Mouse (Mus musculus): ENCODE measurements around the gene Bsg. TPM values are rescaled to one million over a fixed set of nuclear protein-coding genes. Genes with fewer than 3 reads are reported as not detected.
"Not testable (repeated sequence)": the region's sequence is repeated elsewhere in the genome, so short reads cannot be mapped to it uniquely, and the experiment has no call there.

Bsg gene
- polyA plus RNA-seq, 1 experiment from 2014 or later = 1,048 TPM

- ATAC-seq (ENCODE audit: low FRiP score, low TSS enrichment) = no peak
- Histone ChIP-seq H3K4me1 (ENCODE audit: insufficient read depth, low read length) (peaks cover 5% of the 10 kb centered on the region), H3K9me3 (ENCODE audit: low read length) (no peaks in the 10 kb centered on the region), H3K36me3 (ENCODE audit: insufficient read depth, low read length) (peaks cover 37% of the 10 kb centered on the region), H3K4me2 (replicated peaks; ENCODE audit: low read depth, low read length) (no peak overlapping the region), H3K27me3 (ENCODE audit: insufficient read depth, low read length) (no peaks in the 10 kb centered on the region), H3K27ac (ENCODE audit: low read length) (no peak overlapping the region), H3K4me3 (ENCODE audit: low read length) (no peak overlapping the region), H3K9ac (replicated peaks; ENCODE audit: low read length) (no peak overlapping the region)
- WGBS = 81% methylated on average over 3 of the region's 3 CpGs
These were observed 51.6 kb downstream of the Bsg start for GRCm38 (mm10) chr10:79755854-79756253.

GRCm38 (mm10) chr10:79756660-79757059 lies 52.4 kb downstream of the Bsg start:
- H3K4me2 ChIP-seq (replicated peaks; ENCODE audit: low read depth, low read length) = no peak overlapping the region
- WGBS = 89% methylated on average over 24 of the region's 24 CpGs
- H3K9me3 ChIP-seq (ENCODE audit: low read length) = no peaks in the 10 kb centered on the region
- no peaks in the 10 kb centered on the region for H3K27me3 ChIP-seq (ENCODE audit: insufficient read depth, low read length)
- H3K4me1 ChIP-seq (ENCODE audit: insufficient read depth, low read length) = peaks cover 5% of the 10 kb centered on the region
- no peak overlapping the region for H3K27ac ChIP-seq (ENCODE audit: low read length)
- H3K4me3 ChIP-seq (ENCODE audit: low read length) = no peak overlapping the region
- H3K36me3 ChIP-seq (ENCODE audit: insufficient read depth, low read length) = peaks cover 46% of the 10 kb centered on the region
- ATAC-seq (ENCODE audit: low FRiP score, low TSS enrichment) = no peak
- H3K9ac ChIP-seq (replicated peaks; ENCODE audit: low read length) = no peak overlapping the region

- not testable (repeated sequence) for H3K4me1 ChIP-seq (ENCODE audit: insufficient read depth, low read length); H3K27me3 ChIP-seq (ENCODE audit: insufficient read depth, low read length); H3K4me2 ChIP-seq (replicated peaks; ENCODE audit: low read depth, low read length); H3K27ac ChIP-seq (ENCODE audit: low read length); ATAC-seq (ENCODE audit: low FRiP score, low TSS enrichment); H3K4me3 ChIP-seq (ENCODE audit: low read length); H3K9ac ChIP-seq (replicated peaks; ENCODE audit: low read length); H3K9me3 ChIP-seq (ENCODE audit: low read length)
- peaks cover 56% of the 10 kb centered on the region for H3K36me3 ChIP-seq (ENCODE audit: insufficient read depth, low read length)
- WGBS = 94% methylated on average over 1 of the region's 1 CpGs
These were observed 55.4 kb downstream of the Bsg start for GRCm38 (mm10) chr10:79759675-79760074.

- Histone ChIP-seq H3K4me3 (ENCODE audit: low read length) (no peak overlapping the region), H3K9ac (replicated peaks; ENCODE audit: low read length) (no peak overlapping the region), H3K4me2 (replicated peaks; ENCODE audit: low read depth, low read length) (no peak overlapping the region), H3K9me3 (ENCODE audit: low read length) (no peaks in the 10 kb centered on the region), H3K36me3 (ENCODE audit: insufficient read depth, low read length) (peaks cover 56% of the 10 kb centered on the region), H3K27me3 (ENCODE audit: insufficient read depth, low read length) (no peaks in the 10 kb centered on the region), H3K4me1 (ENCODE audit: insufficient read depth, low read length) (peaks cover 12% of the 10 kb centered on the region), H3K27ac (ENCODE audit: low read length) (no peak overlapping the region)
- WGBS = 88% methylated on average over 11 of the region's 11 CpGs
- ATAC-seq (ENCODE audit: low FRiP score, low TSS enrichment) = no peak
These were observed 56.4 kb downstream of the Bsg start for GRCm38 (mm10) chr10:79760603-79761143.

Other genes starting within 250 kb of the Bsg start
- gene Vmn2r83, start 235.8 kb upstream of the Bsg start, polyA plus RNA-seq (2015; fragmentation: Nextera tagmentation; extraction: Ambion mirVana) = not detected in 2 replicates
- gene Plpp2, start 170.7 kb upstream of the Bsg start, polyA plus RNA-seq (2015; fragmentation: Nextera tagmentation; extraction: Ambion mirVana) = 53.6 and 58.1 TPM in 2 replicates
- gene Mier2, start 149.3 kb upstream of the Bsg start, polyA plus RNA-seq (2015; fragmentation: Nextera tagmentation; extraction: Ambion mirVana) = 56.2 and 60.1 TPM in 2 replicates
- gene Theg, start 117.2 kb upstream of the Bsg start, polyA plus RNA-seq (2015; fragmentation: Nextera tagmentation; extraction: Ambion mirVana) = not detected in 2 replicates
- gene C2cd4c, start 90.5 kb upstream of the Bsg start, polyA plus RNA-seq (2015; fragmentation: Nextera tagmentation; extraction: Ambion mirVana) = 0.04 TPM in 2 replicates
- gene Shc2, start 66.6 kb upstream of the Bsg start, polyA plus RNA-seq (2015; fragmentation: Nextera tagmentation; extraction: Ambion mirVana) = 5.3 and 9.0 TPM in 2 replicates
- not detected in 2 replicates for gene Odf3l2, start 58.8 kb upstream of the Bsg start, polyA plus RNA-seq (2015; fragmentation: Nextera tagmentation; extraction: Ambion mirVana)
- gene Madcam1, start 39.9 kb upstream of the Bsg start, polyA plus RNA-seq (2015; fragmentation: Nextera tagmentation; extraction: Ambion mirVana) = 2.3 and 2.5 TPM in 2 replicates
- gene Tpgs1, start 35.1 kb upstream of the Bsg start, polyA plus RNA-seq (2015; fragmentation: Nextera tagmentation; extraction: Ambion mirVana) = 84.2 and 87.0 TPM in 2 replicates
- 81.2 and 92.3 TPM in 2 replicates for gene Cdc34, start 22.3 kb upstream of the Bsg start, polyA plus RNA-seq (2015; fragmentation: Nextera tagmentation; extraction: Ambion mirVana)
- 0.75 and 0.81 TPM in 2 replicates for gene Gzmm, start 15.5 kb upstream of the Bsg start, polyA plus RNA-seq (2015; fragmentation: Nextera tagmentation; extraction: Ambion mirVana)
- gene Hcn2, start 12.1 kb downstream of the Bsg start, polyA plus RNA-seq (2015; fragmentation: Nextera tagmentation; extraction: Ambion mirVana) = 0.05 and 0.12 TPM in 2 replicates
- 60.9 and 63.8 TPM in 2 replicates for gene Polrmt, start 42.1 kb downstream of the Bsg start, polyA plus RNA-seq (2015; fragmentation: Nextera tagmentation; extraction: Ambion mirVana)
- 0.14 and 0.39 TPM in 2 replicates for gene Fgf22, start 50.6 kb downstream of the Bsg start, polyA plus RNA-seq (2015; fragmentation: Nextera tagmentation; extraction: Ambion mirVana)
- 66.4 and 77.0 TPM in 2 replicates for gene Rnf126, start 62.5 kb downstream of the Bsg start, polyA plus RNA-seq (2015; fragmentation: Nextera tagmentation; extraction: Ambion mirVana)
- gene Fstl3, start 72.8 kb downstream of the Bsg start, polyA plus RNA-seq (2015; fragmentation: Nextera tagmentation; extraction: Ambion mirVana) = 23.9 and 26.4 TPM in 2 replicates
- gene Prss57, start 86.5 kb downstream of the Bsg start, polyA plus RNA-seq (2015; fragmentation: Nextera tagmentation; extraction: Ambion mirVana) = not detected in 2 replicates
- 190 and 194 TPM in 2 replicates for gene Palm, start 89.1 kb downstream of the Bsg start, polyA plus RNA-seq (2015; fragmentation: Nextera tagmentation; extraction: Ambion mirVana)
- gene Misp, start 116.5 kb downstream of the Bsg start, polyA plus RNA-seq (2015; fragmentation: Nextera tagmentation; extraction: Ambion mirVana) = 18.2 and 18.5 TPM in 2 replicates
- gene Ptbp1, start 149.9 kb downstream of the Bsg start, polyA plus RNA-seq (2015; fragmentation: Nextera tagmentation; extraction: Ambion mirVana) = 431 and 491 TPM in 2 replicates
- gene Prtn3, start 170.0 kb downstream of the Bsg start, polyA plus RNA-seq (2015; fragmentation: Nextera tagmentation; extraction: Ambion mirVana) = 7.9 and 8.2 TPM in 2 replicates
- 72.7 and 78.6 TPM in 2 replicates for gene Plppr3, start 170.1 kb downstream of the Bsg start, polyA plus RNA-seq (2015; fragmentation: Nextera tagmentation; extraction: Ambion mirVana)
- gene Elane, start 181.8 kb downstream of the Bsg start, polyA plus RNA-seq (2015; fragmentation: Nextera tagmentation; extraction: Ambion mirVana) = 0.60 and 0.76 TPM in 2 replicates
- gene Cfd, start 186.4 kb downstream of the Bsg start, polyA plus RNA-seq (2015; fragmentation: Nextera tagmentation; extraction: Ambion mirVana) = not detected in 2 replicates
- 71.0 and 72.4 TPM in 2 replicates for gene Med16, start 204.4 kb downstream of the Bsg start, polyA plus RNA-seq (2015; fragmentation: Nextera tagmentation; extraction: Ambion mirVana)
- gene Gm26602, start 206.4 kb downstream of the Bsg start, polyA plus RNA-seq (2015; fragmentation: Nextera tagmentation; extraction: Ambion mirVana) = 9.2 TPM in 1 of 2 replicates, not detected in the other
- 1.5 and 2.1 TPM in 2 replicates for gene Kiss1r, start 212.5 kb downstream of the Bsg start, polyA plus RNA-seq (2015; fragmentation: Nextera tagmentation; extraction: Ambion mirVana)
- 169 and 170 TPM in 2 replicates for gene R3hdm4, start 216.7 kb downstream of the Bsg start, polyA plus RNA-seq (2015; fragmentation: Nextera tagmentation; extraction: Ambion mirVana)
- gene Arid3a, start 222.6 kb downstream of the Bsg start, polyA plus RNA-seq (2015; fragmentation: Nextera tagmentation; extraction: Ambion mirVana) = 5.5 and 9.2 TPM in 2 replicates